Mouse (Mus musculus) liver, embryonic 15.5 days (tissue): ENCODE data around the gene Tpo. TPM values are rescaled to one million over a fixed set of nuclear protein-coding genes. Genes with fewer than 3 reads are reported as not detected.

ENCODE experiments used
- ATAC-seq: fragments of 200-750 bp; cut with Nextera tagmentation; 2 replicates; pipeline ENCODE4 v1.8.0; 2017; ENCODE audit warnings: moderate number of reproducible peaks, mild to moderate bottlenecking, moderate library complexity; ENCODE audit not compliant: insufficient read depth
- H3K27ac ChIP-seq: fragments of 300-500 bp; sonication (generic); replicated peaks from 2 replicates; pipeline ENCODE4 v1.5.1; 2015; ENCODE audit warnings: mild to moderate bottlenecking, inconsistent platforms
- H3K27me3 ChIP-seq: fragments of 300-500 bp; sonication (generic); 2 replicates; pipeline ENCODE4 v1.6.1; 2015; ENCODE audit warnings: mild to moderate bottlenecking, inconsistent platforms
- H3K36me3 ChIP-seq: fragments of 300-500 bp; sonication (generic); replicated peaks from 2 replicates; pipeline ENCODE4 v1.6.1; 2015; ENCODE audit warnings: moderate library complexity, mild to moderate bottlenecking, inconsistent platforms
- H3K4me1 ChIP-seq: fragments of 300-500 bp; sonication (generic); replicated peaks from 2 replicates; pipeline ENCODE4 v1.6.1; 2015; ENCODE audit warnings: inconsistent platforms
- H3K4me2 ChIP-seq: fragments of 300-500 bp; sonication (generic); 2 replicates; pipeline ENCODE4 v1.6.1; 2015; ENCODE audit warnings: moderate library complexity, mild to moderate bottlenecking, inconsistent platforms
- H3K4me3 ChIP-seq: fragments of 300-500 bp; sonication (generic); replicated peaks from 2 replicates; pipeline ENCODE4 v1.5.1; 2015; ENCODE audit warnings: mild to moderate bottlenecking, inconsistent platforms
- H3K9ac ChIP-seq: fragments of 300-500 bp; sonication (generic); 2 replicates; pipeline ENCODE4 v1.6.1; 2015; ENCODE audit warnings: moderate library complexity, mild to moderate bottlenecking, inconsistent platforms
- H3K9me3 ChIP-seq: fragments of 300-500 bp; sonication (generic); replicated peaks from 2 replicates; pipeline ENCODE4 v1.6.1; 2016; ENCODE audit warnings: inconsistent platforms
- WGBS: fragments of 180-500 bp; shearing (Covaris S2); methylation state at CpG from one replicate; pipeline ENCODE4 v1.1.7; 2015; ENCODE audit warnings: mixed read lengths; ENCODE audit not compliant: insufficient replicate concordance; 5-methylcytosine and 5-hydroxymethylcytosine counted together
- polyA plus RNA-seq: library from polyadenylated mRNA; unstranded; fragments of >200 nt; fragmentation: Nextera tagmentation; extraction: Ambion mirVana; gene quantifications from 2 replicates; pipeline ENCODE4 v1.2.1, GENCODE M21; 2015

Tpo gene
- polyA plus RNA-seq, 1 experiment from 2014 or later: not detected

GRCm38 (mm10) chr12:30154079-30154673, 21.8 kb upstream of the Tpo start:
- ATAC-seq: no peak
- H3K27me3 ChIP-seq: no peaks in the 10 kb centered on the region
- WGBS: 50% methylated on average over 7 of the region's 7 CpGs

GRCm38 (mm10) chr12:30142085-30142484, 9.7 kb upstream of the Tpo start:
- no peak overlapping the region for H3K27ac ChIP-seq
- no peak overlapping the region for H3K4me3 ChIP-seq
- no peaks in the 10 kb centered on the region for H3K27me3 ChIP-seq
- H3K36me3 ChIP-seq: no peaks in the 10 kb centered on the region
- no peaks in the 10 kb centered on the region for H3K4me1 ChIP-seq
- WGBS: 40% methylated on average over 3 of the region's 3 CpGs
- H3K9ac ChIP-seq: no peak overlapping the region
- no peak overlapping the region for H3K4me2 ChIP-seq
- ATAC-seq: no peak
- no peaks in the 10 kb centered on the region for H3K9me3 ChIP-seq

More at GRCm38 (mm10) chr12:30154079-30154673, 21.8 kb upstream of the Tpo start:
- H3K27ac ChIP-seq: no peak overlapping the region
- H3K9ac ChIP-seq: no peak overlapping the region
- no peaks in the 10 kb centered on the region for H3K9me3 ChIP-seq
- no peak overlapping the region for H3K4me2 ChIP-seq
- H3K4me3 ChIP-seq: no peak overlapping the region
- H3K4me1 ChIP-seq: no peaks in the 10 kb centered on the region
- no peaks in the 10 kb centered on the region for H3K36me3 ChIP-seq

- H3K4me2 ChIP-seq: no peak overlapping the region
- H3K4me1 ChIP-seq: no peaks in the 10 kb centered on the region
- WGBS: 69% methylated on average over 6 of the region's 6 CpGs
- ATAC-seq: no peak
- H3K27me3 ChIP-seq: no peaks in the 10 kb centered on the region
- no peaks in the 10 kb centered on the region for H3K36me3 ChIP-seq
- no peak overlapping the region for H3K4me3 ChIP-seq
- H3K9ac ChIP-seq: no peak overlapping the region
- H3K9me3 ChIP-seq: no peaks in the 10 kb centered on the region
- H3K27ac ChIP-seq: no peak overlapping the region
Observed at GRCm38 (mm10) chr12:30129411-30129716, 3.1 kb downstream of the Tpo start.

- Histone ChIP-seq H3K4me3 (no peak overlapping the region), H3K9ac (no peak overlapping the region), H3K9me3 (no peaks in the 10 kb centered on the region), H3K4me2 (no peak overlapping the region), H3K36me3 (no peaks in the 10 kb centered on the region), H3K27me3 (no peaks in the 10 kb centered on the region), H3K4me1 (no peaks in the 10 kb centered on the region), H3K27ac (no peak overlapping the region)
- 45% methylated on average over 7 of the region's 7 CpGs for WGBS
- no peak for ATAC-seq
Observed at GRCm38 (mm10) chr12:30128561-30129410, 3.6 kb downstream of the Tpo start.

- ATAC-seq: no peak
- Histone ChIP-seq H3K27ac (no peak overlapping the region), H3K4me1 (no peaks in the 10 kb centered on the region), H3K36me3 (no peaks in the 10 kb centered on the region), H3K9ac (no peak overlapping the region), H3K27me3 (no peaks in the 10 kb centered on the region), H3K4me2 (no peak overlapping the region), H3K9me3 (no peaks in the 10 kb centered on the region), H3K4me3 (no peak overlapping the region)
- 55% methylated on average over 7 of the region's 7 CpGs for WGBS
Observed at GRCm38 (mm10) chr12:30122347-30122746, 10.1 kb downstream of the Tpo start.

- no peaks in the 10 kb centered on the region for H3K27me3 ChIP-seq
- H3K36me3 ChIP-seq: no peaks in the 10 kb centered on the region
- no peak overlapping the region for H3K9ac ChIP-seq
- H3K4me3 ChIP-seq: no peak overlapping the region
- WGBS: 62% methylated on average over 2 of the region's 2 CpGs
- no peaks in the 10 kb centered on the region for H3K4me1 ChIP-seq
- no peak overlapping the region for H3K27ac ChIP-seq
- no peak overlapping the region for H3K4me2 ChIP-seq
- no peak for ATAC-seq
- H3K9me3 ChIP-seq: no peaks in the 10 kb centered on the region
Observed at GRCm38 (mm10) chr12:30112271-30112670, 20.2 kb downstream of the Tpo start.

- ATAC-seq: no peak
Observed at GRCm38 (mm10) chr12:30109646-30110605, 22.5 kb downstream of the Tpo start.

GRCm38 (mm10) chr12:30102891-30103565, 29.4 kb downstream of the Tpo start:
- Histone ChIP-seq H3K4me2 (no peak overlapping the region), H3K36me3 (no peaks in the 10 kb centered on the region), H3K9ac (no peak overlapping the region), H3K4me1 (no peaks in the 10 kb centered on the region), H3K27ac (no peak overlapping the region), H3K4me3 (no peak overlapping the region), H3K27me3 (no peaks in the 10 kb centered on the region), H3K9me3 (no peaks in the 10 kb centered on the region)
- no peak for ATAC-seq
- 28% methylated on average over 29 of the region's 29 CpGs for WGBS

More at GRCm38 (mm10) chr12:30109646-30110605, 22.5 kb downstream of the Tpo start:
- Histone ChIP-seq H3K27ac (no peak overlapping the region), H3K36me3 (no peaks in the 10 kb centered on the region), H3K4me2 (no peak overlapping the region), H3K4me3 (no peak overlapping the region), H3K4me1 (no peaks in the 10 kb centered on the region), H3K9ac (no peak overlapping the region), H3K9me3 (no peaks in the 10 kb centered on the region), H3K27me3 (no peaks in the 10 kb centered on the region)
- 57% methylated on average over 14 of the region's 14 CpGs for WGBS

- Histone ChIP-seq H3K27me3 (no peaks in the 10 kb centered on the region), H3K4me1 (no peaks in the 10 kb centered on the region), H3K4me2 (no peak overlapping the region), H3K27ac (no peak overlapping the region), H3K9ac (no peak overlapping the region), H3K4me3 (no peak overlapping the region), H3K36me3 (no peaks in the 10 kb centered on the region), H3K9me3 (no peaks in the 10 kb centered on the region)
- no peak for ATAC-seq
- 58% methylated on average over 5 of the region's 5 CpGs for WGBS
Observed at GRCm38 (mm10) chr12:30092081-30092480, 40.3 kb downstream of the Tpo start.

GRCm38 (mm10) chr12:30083971-30084370, 48.5 kb downstream of the Tpo start:
- 29% methylated on average over 3 of the region's 3 CpGs for WGBS
- H3K36me3 ChIP-seq: no peaks in the 10 kb centered on the region
- H3K9ac ChIP-seq: no peak overlapping the region
- no peaks in the 10 kb centered on the region for H3K9me3 ChIP-seq
- no peak overlapping the region for H3K4me2 ChIP-seq
- no peak overlapping the region for H3K4me3 ChIP-seq
- no peak overlapping the region for H3K27ac ChIP-seq
- no peaks in the 10 kb centered on the region for H3K27me3 ChIP-seq
- H3K4me1 ChIP-seq: no peaks in the 10 kb centered on the region
- ATAC-seq: no peak
